Mouse (Mus musculus): ENCODE measurements around the gene Olfr1445.

The Olfr1445 gene

DNA sequence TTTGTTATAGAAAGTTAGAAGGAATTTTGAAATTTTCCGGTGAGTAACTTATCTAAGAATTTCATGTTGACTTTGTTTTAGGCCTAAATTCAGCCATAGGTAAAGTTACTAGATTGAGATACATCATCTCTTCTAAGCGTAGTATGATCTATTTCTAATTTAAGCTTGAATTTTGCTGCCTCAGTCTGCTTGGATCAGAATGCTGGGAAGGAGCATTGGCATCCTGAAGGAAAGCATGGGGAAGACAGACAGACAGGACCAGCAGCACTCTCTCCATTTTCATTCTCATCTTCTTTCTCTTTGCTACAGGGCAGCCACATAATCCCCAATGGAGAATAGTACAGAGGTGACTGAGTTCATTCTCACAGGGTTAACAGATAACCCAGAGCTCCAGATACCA lies at the start of gene Olfr1445:
Gene Olfr1445 (plus strand): TSS at position 301 of the 400 bp plus-strand sequence.
- DNase-seq = no peak

DNA sequence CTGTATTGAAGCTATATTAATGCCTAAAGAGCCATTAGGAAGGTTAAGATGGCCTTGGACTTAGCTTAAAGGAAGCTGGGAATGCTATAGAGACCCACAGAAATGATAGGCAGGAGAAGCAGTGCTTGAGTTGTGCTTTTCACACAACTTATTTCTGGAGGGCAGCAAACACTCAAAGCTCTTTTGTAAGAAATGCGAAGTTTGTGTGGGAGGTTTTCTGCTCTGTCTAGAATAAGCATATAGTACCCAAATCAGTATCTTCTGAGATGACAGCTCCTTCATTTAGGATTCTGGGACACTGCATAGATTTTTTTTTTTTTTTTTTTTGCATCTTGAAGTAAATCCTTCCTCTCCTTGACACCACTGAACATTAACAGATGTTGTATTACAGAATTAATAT lies 45.1 kb upstream of the Olfr1445 start:
- no peak for DNase-seq

DNA sequence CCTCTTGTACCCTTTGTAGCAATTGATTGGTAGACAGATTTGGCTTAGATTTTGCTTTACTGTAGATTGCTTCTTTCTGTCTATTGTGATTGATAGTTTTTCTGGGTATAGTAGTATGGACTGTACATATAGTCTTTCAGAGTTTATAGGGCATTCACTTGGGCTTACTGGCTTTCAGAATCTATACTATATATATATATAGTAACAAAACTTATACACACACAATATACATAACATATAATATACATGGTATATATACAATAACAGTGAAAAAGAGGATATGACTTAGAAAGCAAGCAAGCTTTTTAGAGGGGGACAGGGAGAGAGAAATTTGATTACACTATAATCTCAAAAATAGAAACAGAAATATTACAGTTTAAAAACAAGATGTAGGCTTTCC lies 37.3 kb upstream of the Olfr1445 start, which contains the start of gene Gm5244:
Gene Gm5244 (plus strand): TSS at position 301 of the 400 bp plus-strand sequence.
- DNase-seq = no peak

DNA sequence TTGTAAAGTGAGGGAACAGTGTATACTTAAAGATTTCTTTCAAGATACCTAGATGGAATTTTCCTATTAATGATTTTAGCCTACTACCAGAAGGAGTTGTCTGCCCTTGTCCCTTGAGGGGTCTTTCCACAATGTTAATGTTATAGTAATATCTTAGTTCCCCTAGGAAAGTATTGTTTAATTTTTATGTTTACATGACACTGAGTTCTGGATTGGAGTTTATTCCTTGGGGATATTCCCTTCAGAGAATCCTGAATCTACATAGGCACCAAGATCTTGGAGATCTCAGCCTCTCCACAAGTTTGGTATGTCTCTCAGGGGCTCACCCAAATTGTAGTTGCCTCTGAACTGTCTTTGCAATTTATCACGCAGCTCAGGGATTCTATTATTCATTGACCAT lies 26.7 kb upstream of the Olfr1445 start, which contains the start of gene Olfr1444:
Gene Olfr1444 (plus strand): TSS at position 301 of the 400 bp plus-strand sequence.
- DNase-seq = no peak

DNA sequence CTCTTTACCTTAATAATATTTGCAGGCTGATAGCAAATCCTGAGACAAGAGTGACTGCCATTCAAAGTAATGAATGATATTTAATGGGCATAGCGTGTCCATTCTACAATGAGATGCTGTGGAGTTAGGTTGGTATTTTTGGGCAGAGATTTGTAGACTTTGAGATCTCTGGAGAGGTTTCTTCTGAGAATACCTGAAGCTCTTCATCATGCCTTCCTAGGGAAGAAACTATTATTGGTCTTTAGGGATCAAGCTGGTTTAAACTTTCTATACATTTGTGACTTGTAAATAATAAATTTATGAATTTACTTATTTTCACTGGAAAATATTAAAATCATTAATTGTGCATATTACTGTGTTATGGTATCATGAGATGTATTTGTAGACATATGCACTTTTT lies 9.8 kb downstream of the Olfr1445 start, which contains the start of gene Olfr1446:
Gene Olfr1446 (minus strand): TSS at position 101 of the 400 bp plus-strand sequence.
- DNase-seq = no peak

DNA sequence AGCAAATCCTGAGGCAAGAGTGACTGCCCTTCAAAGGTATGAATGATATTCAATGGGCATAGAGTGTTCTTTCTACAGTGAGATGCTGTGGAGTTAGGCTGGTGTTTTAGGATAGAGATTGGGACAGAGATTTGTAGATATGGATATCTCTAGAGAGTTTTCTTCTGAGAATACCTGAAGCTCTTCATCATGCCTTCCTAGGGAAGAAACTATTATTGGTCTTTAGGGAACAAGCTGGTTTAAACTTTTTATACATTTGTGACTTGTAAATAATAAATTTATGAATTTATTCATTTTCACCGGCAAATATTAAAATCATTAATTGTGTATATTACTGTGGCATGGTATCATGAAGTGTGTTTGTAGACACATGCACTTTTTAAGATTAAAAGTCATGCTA lies 20.0 kb downstream of the Olfr1445 start, which contains the start of gene Olfr1447:
Gene Olfr1447 (minus strand): TSS at position 101 of the 400 bp plus-strand sequence.
- no peak for DNase-seq

DNA sequence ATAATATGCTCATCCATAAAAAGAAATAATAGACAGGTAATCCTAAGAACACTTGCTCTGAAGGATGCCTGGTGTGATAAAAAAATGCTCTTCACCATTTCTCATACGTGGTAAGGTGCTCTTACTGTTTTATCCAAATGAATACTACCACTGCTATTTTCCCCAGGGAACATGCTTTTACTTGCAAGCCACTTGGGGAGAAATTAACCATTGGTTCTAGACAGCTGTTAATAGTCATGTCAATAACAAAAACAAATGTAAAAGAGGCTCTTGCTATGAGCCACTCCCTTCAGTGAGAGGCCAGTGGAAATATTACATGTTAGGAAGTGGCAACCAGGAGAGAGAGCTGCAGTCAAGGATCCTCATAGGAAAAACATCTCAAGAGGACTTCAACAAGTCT lies 40.7 kb downstream of the Olfr1445 start, which contains the start of gene Olfr1448:
Gene Olfr1448 (minus strand): TSS at position 101 of the 400 bp plus-strand sequence.
- no peak for DNase-seq

DNA sequence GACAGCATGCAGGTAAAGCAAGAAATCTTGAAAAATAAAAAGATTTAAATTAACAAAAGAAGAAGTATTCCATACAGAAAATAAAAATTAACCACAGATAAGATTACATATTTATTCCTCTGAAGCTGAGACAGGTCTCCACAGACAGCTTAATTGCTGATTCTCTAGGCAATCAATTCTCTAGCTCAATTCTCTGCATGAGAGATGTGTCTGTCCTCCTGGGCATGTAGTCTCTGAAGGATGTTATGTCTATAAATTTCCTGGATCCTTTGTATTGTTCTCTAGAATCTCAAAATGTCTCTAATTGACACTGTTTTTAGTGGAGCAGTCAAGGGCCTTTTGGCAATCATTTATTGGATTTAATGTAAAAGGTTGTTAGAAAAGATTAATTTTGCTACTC lies 46.9 kb downstream of the Olfr1445 start, which contains the start of gene Olfr1449:
Gene Olfr1449 (plus strand): TSS at position 301 of the 400 bp plus-strand sequence.
- no peak for DNase-seq
